Mouse (Mus musculus): ENCODE data around the gene Nceh1.

Gene Nceh1

DNA sequence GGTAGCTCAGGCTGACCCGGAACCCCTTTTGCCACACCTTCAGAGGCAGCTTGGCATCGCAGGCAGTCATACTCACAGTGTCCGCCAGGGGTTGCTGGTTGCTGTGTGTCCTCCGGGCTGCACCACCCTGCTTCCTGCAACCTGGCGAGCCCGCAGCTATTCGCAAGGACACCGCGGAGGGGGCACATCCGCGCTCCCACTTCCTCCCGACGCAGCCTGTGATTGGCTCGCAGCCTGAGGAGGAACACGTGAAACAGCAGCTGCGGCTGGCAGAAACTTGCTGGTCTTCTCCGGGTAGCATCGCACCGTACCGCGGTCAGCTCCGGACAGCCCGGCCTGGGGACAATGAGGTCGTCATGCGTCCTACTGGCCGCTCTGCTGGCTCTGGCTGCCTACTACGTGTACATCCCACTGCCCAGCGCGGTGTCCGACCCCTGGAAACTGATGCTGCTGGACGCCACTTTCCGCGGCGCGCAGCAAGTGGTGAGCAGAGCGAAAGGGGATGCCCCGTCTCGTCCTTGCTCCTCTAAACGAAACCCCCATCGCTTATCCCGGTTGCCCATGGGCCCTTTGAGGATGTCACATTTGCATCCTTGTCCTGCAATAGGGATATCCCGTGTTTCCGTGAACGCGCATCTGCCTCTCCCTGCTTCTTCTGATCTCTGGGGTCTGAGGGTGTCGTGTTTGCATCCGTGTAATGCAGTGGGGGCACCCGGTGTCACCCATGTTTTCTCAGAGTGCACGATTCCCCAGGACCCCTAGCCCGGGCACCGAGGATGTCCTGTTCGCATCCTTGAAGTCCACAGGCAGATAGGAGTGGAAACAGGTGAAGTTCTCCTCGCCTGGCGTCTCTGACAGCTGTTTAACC lies at the start of gene Nceh1:
TSS of gene Nceh1 (plus strand) at position 233 of the 868 bp plus-strand sequence.
- DNase-seq (ENCODE audit: low read depth, low spot score) = peak; percentile 97

GRCm38 (mm10) chr3:27140101-27140500 lies 42.7 kb upstream of the Nceh1 start:
- peak; percentile 73 for DNase-seq (ENCODE audit: low read depth, low spot score)

DNA sequence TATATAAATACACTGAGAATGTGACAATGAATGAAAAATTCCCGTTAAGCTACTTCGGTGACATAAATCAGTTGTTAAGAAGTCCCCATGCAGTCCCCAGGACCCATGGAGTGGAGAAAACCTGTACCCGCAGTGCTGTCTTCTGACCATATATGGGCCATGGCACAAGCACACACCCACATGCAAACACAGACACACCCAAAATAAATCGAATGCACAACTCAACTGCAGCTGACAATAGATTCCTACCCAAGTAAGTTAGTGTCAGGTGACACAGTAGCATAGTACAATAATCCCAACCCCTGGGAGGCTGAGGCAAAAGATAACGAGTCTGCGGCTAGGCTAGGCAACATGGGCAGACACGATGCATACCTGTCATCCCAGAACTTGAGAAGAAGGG lies 39.2 kb upstream of the Nceh1 start:
- peak; percentile 23 for DNase-seq (ENCODE audit: low read depth, low spot score)

- peak; percentile 48 for DNase-seq (ENCODE audit: low read depth, low spot score)
Measured at GRCm38 (mm10) chr3:27145733-27146132, 37.0 kb upstream of the Nceh1 start.

- DNase-seq (ENCODE audit: low read depth, low spot score) = no peak
Measured at GRCm38 (mm10) chr3:27153191-27153671, 29.5 kb upstream of the Nceh1 start.

GRCm38 (mm10) chr3:27153701-27154209 lies 29.0 kb upstream of the Nceh1 start, which contains the start of gene Ect2:
TSS of gene Ect2 (minus strand) at chr3:27153878.
- DNase-seq (ENCODE audit: low read depth, low spot score) = peak; percentile 100

GRCm38 (mm10) chr3:27154280-27154679 lies 28.5 kb upstream of the Nceh1 start:
- no peak for DNase-seq (ENCODE audit: low read depth, low spot score)

DNA sequence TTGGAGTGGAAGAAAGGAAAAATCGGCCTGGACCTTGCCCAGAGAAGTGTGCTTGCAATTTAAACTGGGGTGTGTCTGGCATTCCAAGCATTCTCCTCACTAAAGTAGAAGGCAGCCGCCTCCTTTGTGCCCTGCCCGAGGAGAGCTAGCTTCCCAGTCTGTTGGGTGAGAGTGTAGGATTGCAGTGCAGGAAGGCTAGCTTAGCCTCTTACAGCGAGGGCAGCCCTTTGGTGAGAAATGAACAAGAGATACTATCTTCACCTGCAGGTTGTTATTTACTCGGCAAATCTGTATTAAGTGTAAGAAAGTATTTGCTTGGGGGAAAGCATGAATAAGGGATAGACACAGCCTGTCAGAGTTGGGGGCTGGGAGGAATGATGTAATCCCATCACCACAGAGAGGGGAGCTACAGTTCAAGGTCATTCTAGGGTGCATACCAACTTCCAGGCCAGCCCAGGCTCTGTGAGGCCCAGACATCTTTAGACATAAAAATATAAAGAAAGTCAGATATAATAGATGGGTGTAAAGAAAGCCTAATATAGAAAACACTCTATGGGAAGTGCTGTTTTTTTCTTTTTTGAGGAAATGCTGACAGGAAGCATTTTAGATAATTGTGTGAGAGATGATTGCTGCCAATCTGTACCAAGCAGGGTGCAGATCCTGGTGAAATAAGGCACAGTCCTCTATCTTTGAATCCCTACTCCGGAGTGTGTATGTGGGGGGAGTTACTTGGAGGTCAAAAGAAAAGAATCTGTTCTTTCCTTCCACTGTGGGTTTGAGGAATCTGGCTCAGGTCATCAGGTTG lies 27.5 kb upstream of the Nceh1 start:
- peak; percentile 96 for DNase-seq (ENCODE audit: low read depth, low spot score)

DNA sequence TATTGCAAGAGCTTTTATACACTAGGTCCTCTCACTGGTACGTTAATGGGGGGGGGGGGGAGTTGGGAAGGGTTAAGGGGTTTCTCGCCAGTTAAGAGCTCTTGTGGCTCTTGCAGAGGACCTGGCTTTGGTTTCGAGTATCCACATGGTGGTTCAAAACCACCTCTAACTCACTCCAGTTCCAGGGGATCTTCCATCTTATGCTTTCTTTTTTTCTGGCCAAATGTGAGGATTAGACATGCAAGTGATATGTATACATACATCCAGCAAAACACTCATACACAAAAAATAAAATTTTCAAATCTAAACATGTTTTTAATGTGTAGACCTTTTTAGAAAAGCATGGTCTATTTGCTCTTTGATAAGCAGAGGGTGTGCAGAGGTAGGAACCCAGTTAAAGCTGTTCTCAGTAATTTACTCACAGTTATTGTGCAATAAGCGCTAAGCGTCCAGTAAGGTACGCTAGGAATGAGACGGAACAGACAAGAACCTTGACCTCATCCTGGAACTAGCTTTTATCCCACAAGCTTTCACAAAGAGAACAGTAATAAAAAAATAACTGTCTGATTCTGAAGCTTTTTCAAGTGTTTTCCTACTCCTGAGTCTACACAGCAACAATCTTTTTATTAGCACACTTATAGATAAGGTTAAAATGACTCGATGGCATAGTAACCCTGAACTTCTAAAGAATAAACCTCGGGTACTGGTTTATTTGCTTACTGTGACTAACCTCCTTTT lies 26.7 kb upstream of the Nceh1 start:
- DNase-seq (ENCODE audit: low read depth, low spot score) = no peak

GRCm38 (mm10) chr3:27156594-27156949 lies 26.2 kb upstream of the Nceh1 start:
- DNase-seq (ENCODE audit: low read depth, low spot score) = no peak

GRCm38 (mm10) chr3:27158910-27159309 lies 23.9 kb upstream of the Nceh1 start:
- DNase-seq (ENCODE audit: low read depth, low spot score) = peak; percentile 60

DNA sequence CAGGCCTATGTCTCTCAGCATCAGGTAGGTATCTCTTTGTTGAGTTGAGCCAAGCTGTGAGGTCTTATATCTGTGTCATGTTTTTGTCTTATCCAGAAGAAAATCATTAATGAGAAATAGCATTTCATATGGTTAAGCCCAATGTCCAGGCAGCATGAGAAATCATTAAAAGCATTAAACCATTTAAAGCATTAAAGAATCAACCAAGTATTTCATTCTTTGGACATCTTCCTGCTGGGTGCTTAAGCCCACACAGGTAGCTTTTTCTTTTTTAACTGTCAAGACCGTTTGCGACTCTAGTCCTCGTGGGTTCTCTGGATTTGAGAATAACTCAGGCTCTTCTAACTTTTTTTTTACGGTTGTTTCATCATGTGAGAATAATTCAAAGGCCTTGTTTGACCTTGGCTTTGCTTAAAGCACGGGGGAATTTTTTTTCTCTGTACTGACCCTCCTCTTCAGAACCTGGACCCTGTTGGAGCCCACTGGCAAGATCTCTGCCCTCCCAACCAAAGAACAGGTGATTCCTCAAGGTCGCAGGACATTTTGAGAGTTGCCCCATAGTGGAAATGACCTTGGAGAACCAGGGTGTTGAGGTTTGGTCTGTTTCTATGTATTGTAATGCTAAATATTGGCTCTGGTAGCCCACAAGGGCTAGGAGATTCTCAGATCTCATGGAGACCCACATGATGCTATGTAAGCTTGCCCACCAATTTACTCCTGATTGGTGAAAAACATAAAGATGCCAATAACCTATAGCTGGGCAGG lies 20.9 kb upstream of the Nceh1 start:
- peak; percentile 36 for DNase-seq (ENCODE audit: low read depth, low spot score)

- no peak for DNase-seq (ENCODE audit: low read depth, low spot score)
Measured at GRCm38 (mm10) chr3:27162410-27162804, 20.4 kb upstream of the Nceh1 start.

GRCm38 (mm10) chr3:27165481-27166065 lies 17.2 kb upstream of the Nceh1 start:
- DNase-seq (ENCODE audit: low read depth, low spot score) = no peak

GRCm38 (mm10) chr3:27170257-27170656 lies 12.5 kb upstream of the Nceh1 start:
- no peak for DNase-seq (ENCODE audit: low read depth, low spot score)

- no peak for DNase-seq (ENCODE audit: low read depth, low spot score)
Measured at GRCm38 (mm10) chr3:27179711-27180110, 3.1 kb upstream of the Nceh1 start.

- DNase-seq (ENCODE audit: low read depth, low spot score) = peak; percentile 49
Measured at GRCm38 (mm10) chr3:27183601-27184175, 923 bp downstream of the Nceh1 start.

- no peak for DNase-seq (ENCODE audit: low read depth, low spot score)
Measured at GRCm38 (mm10) chr3:27188386-27188785, 5.6 kb downstream of the Nceh1 start.

- peak; percentile 42 for DNase-seq (ENCODE audit: low read depth, low spot score)
Measured at GRCm38 (mm10) chr3:27189320-27190261, 6.8 kb downstream of the Nceh1 start.

Measured in ZHBTc4 (cell line).